Mouse (Mus musculus) kidney, postnatal 0 days (tissue): ENCODE results near the gene Krt86. TPM values are rescaled to one million over a fixed set of nuclear protein-coding genes. Genes with fewer than 3 reads are reported as not detected.
A peak's percentile ranks its signal among the peaks of the same experiment; 100 is the strongest.

Experiments used
- ATAC-seq: fragments of 200-750 bp; cut with Nextera tagmentation; replicated peaks from 2 replicates; pipeline ENCODE4 v1.8.0; 2017; ENCODE audit warnings: low read depth, moderate number of reproducible peaks, moderate TSS enrichment, moderate library complexity; ENCODE audit not compliant: low FRiP score
- DNase-seq: peaks from one replicate; pipeline ENCODE4 v3.0.0-alpha.2; 2016; ENCODE audit warnings: low spot score
- H3K27ac ChIP-seq: fragments of 300-500 bp; sonication (generic); 2 replicates; pipeline ENCODE4 v1.5.1; 2014; ENCODE audit warnings: mild to moderate bottlenecking
- H3K27me3 ChIP-seq: fragments of 300-500 bp; sonication (generic); 2 replicates; pipeline ENCODE4 v1.6.1; 2014; ENCODE audit warnings: low read length, mixed read lengths; ENCODE audit not compliant: insufficient read depth
- H3K36me3 ChIP-seq: fragments of 300-500 bp; sonication (generic); 2 replicates; pipeline ENCODE4 v1.6.1; 2014; ENCODE audit warnings: low read length, mixed read lengths; ENCODE audit not compliant: insufficient read depth
- H3K4me1 ChIP-seq: fragments of 300-500 bp; sonication (generic); replicated peaks from 2 replicates; pipeline ENCODE4 v1.6.1; 2014; ENCODE audit warnings: antibody characterized with exemption, low read length, mixed read lengths; ENCODE audit not compliant: insufficient read depth
- H3K4me2 ChIP-seq: fragments of 300-500 bp; sonication (generic); 2 replicates; pipeline ENCODE4 v1.6.1; 2014; ENCODE audit warnings: mild to moderate bottlenecking, low read length, moderate library complexity, mixed read lengths
- H3K4me3 ChIP-seq: fragments of 300-500 bp; sonication (generic); replicated peaks from 2 replicates; pipeline ENCODE4 v1.5.1; 2014; ENCODE audit warnings: low read depth, low read length
- H3K9ac ChIP-seq: fragments of 300-500 bp; sonication (generic); 2 replicates; pipeline ENCODE4 v1.6.1; 2014; ENCODE audit warnings: low read depth, low read length
- H3K9me3 ChIP-seq: fragments of 300-500 bp; sonication (generic); replicated peaks from 2 replicates; pipeline ENCODE4 v1.6.1; 2016; ENCODE audit warnings: low read length, inconsistent platforms, mixed read lengths
- CTCF ChIP-seq: IDR thresholded peaks from 2 replicates; pipeline ENCODE4 v1.5.1; 2016; ENCODE audit warnings: antibody characterized with exemption, low read depth, mild to moderate bottlenecking, moderate library complexity
- WGBS: fragments of 180-500 bp; shearing (Covaris S2); extraction: QIAGEN DNeasy Blood & Tissue Kit; methylation state at CpG from one replicate; pipeline ENCODE4 v1.1.7; 2014; 5-methylcytosine and 5-hydroxymethylcytosine counted together
- polyA plus RNA-seq: library from polyadenylated mRNA; unstranded; fragments of >200 nt; fragmentation: Nextera tagmentation; extraction: Ambion mirVana; gene quantifications from 2 replicates; pipeline ENCODE4 v1.2.1, GENCODE M21; 2015

Krt86 gene
- polyA plus RNA-seq, 1 experiment from 2014 or later, result not detected

- WGBS, result 60% methylated on average over 1 of the region's 1 CpGs
Observed at GRCm38 (mm10) chr15:101483646-101484045, 10.4 kb downstream of the Krt86 start.

GRCm38 (mm10) chr15:101484939-101485338 is 11.7 kb downstream of the Krt86 start:
- Histone ChIP-seq H3K27me3 (no peaks in the 10 kb centered on the region), H3K4me3 (no peak overlapping the region), H3K9ac (no peak overlapping the region), H3K27ac (no peak overlapping the region), H3K4me2 (no peak overlapping the region), H3K36me3 (no peaks in the 10 kb centered on the region), H3K4me1 (no peaks in the 10 kb centered on the region), H3K9me3 (no peaks in the 10 kb centered on the region)
- no peak for TF ChIP-seq CTCF
- 56% methylated on average over 1 of the region's 1 CpGs for WGBS
- no peak for ATAC-seq
- DNase-seq, result no peak

More at GRCm38 (mm10) chr15:101483646-101484045, 10.4 kb downstream of the Krt86 start:
- no peak for ATAC-seq
- Histone ChIP-seq H3K9me3 (no peaks in the 10 kb centered on the region), H3K4me3 (no peak overlapping the region), H3K4me1 (peaks cover 6% of the 10 kb centered on the region; the same call in 1 of the 2 replicates), H3K27me3 (no peaks in the 10 kb centered on the region), H3K36me3 (no peaks in the 10 kb centered on the region), H3K9ac (no peak overlapping the region), H3K27ac (no peak overlapping the region), H3K4me2 (no peak overlapping the region)
- TF ChIP-seq CTCF, result no peak
- DNase-seq, result peak; percentile 27

- no peak for ATAC-seq
- Histone ChIP-seq H3K4me1 (no peaks in the 10 kb centered on the region), H3K27me3 (no peaks in the 10 kb centered on the region), H3K9me3 (no peaks in the 10 kb centered on the region), H3K36me3 (no peaks in the 10 kb centered on the region), H3K4me2 (no peak overlapping the region), H3K9ac (no peak overlapping the region), H3K27ac (no peak overlapping the region), H3K4me3 (no peak overlapping the region)
- DNase-seq, result no peak
- 82% methylated on average over 11 of the region's 11 CpGs for WGBS
- TF ChIP-seq CTCF, result no peak
Observed at GRCm38 (mm10) chr15:101485911-101486635, 12.8 kb downstream of the Krt86 start.

GRCm38 (mm10) chr15:101491431-101491830 is 18.2 kb downstream of the Krt86 start, which contains the start of gene Krt83:
Gene Krt83, minus strand, starts transcription at chr15:101491512.
- H3K27me3 ChIP-seq, result no peaks in the 10 kb centered on the region
- H3K9ac ChIP-seq, result no peak within 1 kb of the TSS
- DNase-seq, result no peak
- WGBS, result 59% methylated on average over 6 of the region's 6 CpGs
- no peaks in the 10 kb centered on the region for H3K9me3 ChIP-seq
- no peak within 1 kb of the TSS for H3K27ac ChIP-seq
- no peak within 1 kb of the TSS for H3K4me3 ChIP-seq
- no peaks in the 10 kb centered on the region for H3K36me3 ChIP-seq
- ATAC-seq, result no peak
- TF ChIP-seq CTCF, result no peak
- H3K4me2 ChIP-seq, result no peak within 1 kb of the TSS
- H3K4me1 ChIP-seq, result no peaks in the 10 kb centered on the region

GRCm38 (mm10) chr15:101492718-101493117 is 19.4 kb downstream of the Krt86 start:
- ATAC-seq (no peak), DNase-seq (no peak)
- Histone ChIP-seq H3K4me2 (no peak overlapping the region), H3K27me3 (no peaks in the 10 kb centered on the region), H3K27ac (no peak overlapping the region), H3K9me3 (no peaks in the 10 kb centered on the region), H3K4me1 (no peaks in the 10 kb centered on the region), H3K36me3 (no peaks in the 10 kb centered on the region), H3K4me3 (no peak overlapping the region), H3K9ac (no peak overlapping the region)
- no peak for TF ChIP-seq CTCF
- WGBS, result 18% methylated on average over 8 of the region's 8 CpGs

GRCm38 (mm10) chr15:101493713-101494112 is 20.4 kb downstream of the Krt86 start:
- no peak overlapping the region for H3K9ac ChIP-seq
- ATAC-seq (no peak), DNase-seq (no peak)
- no peaks in the 10 kb centered on the region for H3K9me3 ChIP-seq
- no peaks in the 10 kb centered on the region for H3K4me1 ChIP-seq
- no peak overlapping the region for H3K27ac ChIP-seq
- no peak for TF ChIP-seq CTCF
- no peaks in the 10 kb centered on the region for H3K36me3 ChIP-seq
- WGBS, result 95% methylated on average over 6 of the region's 6 CpGs
- no peak overlapping the region for H3K4me2 ChIP-seq
- H3K27me3 ChIP-seq, result no peaks in the 10 kb centered on the region
- H3K4me3 ChIP-seq, result no peak overlapping the region
